Mouse (Mus musculus) hindbrain, embryonic 14.5 days (tissue): ENCODE measurements at regions not wholly inside any gene's neighbourhood (a gene's known extent, or its start where the extent isn't known, plus 50 kb on each side); places are given as distances from the start of the nearest gene placed in this dataset.
A peak's percentile ranks its signal among the peaks of the same experiment; 100 is the strongest.

Experiments used
- ATAC-seq: fragments of 200-750 bp; cut with Nextera tagmentation; 2 replicates; pipeline ENCODE4 v1.8.0; 2017; ENCODE audit warnings: moderate number of reproducible peaks, mild to moderate bottlenecking, moderate TSS enrichment, moderate library complexity; ENCODE audit not compliant: low FRiP score
- DNase-seq: peaks from one replicate; pipeline ENCODE4 v3.0.0-alpha.2; 2015; ENCODE audit warnings: low spot score
- H3K27ac ChIP-seq: fragments of 300-500 bp; sonication (generic); 2 replicates; pipeline ENCODE4 v1.5.1; 2014; ENCODE audit warnings: mild to moderate bottlenecking, moderate library complexity
- H3K27me3 ChIP-seq: fragments of 300-500 bp; sonication (generic); 2 replicates; pipeline ENCODE4 v1.6.1; 2014; ENCODE audit warnings: mild to moderate bottlenecking, low read length, mixed read lengths; ENCODE audit not compliant: control insufficient read depth, insufficient read depth
- H3K36me3 ChIP-seq: fragments of 300-500 bp; sonication (generic); replicated peaks from 2 replicates; pipeline ENCODE4 v1.6.1; 2014; ENCODE audit not compliant: control insufficient read depth, insufficient read depth
- H3K4me1 ChIP-seq: fragments of 300-500 bp; sonication (generic); replicated peaks from 2 replicates; pipeline ENCODE4 v1.6.1; 2014; ENCODE audit warnings: antibody characterized with exemption, low read length, mixed read lengths; ENCODE audit not compliant: control insufficient read depth, insufficient read depth
- H3K4me2 ChIP-seq: fragments of 300-500 bp; sonication (generic); replicated peaks from 2 replicates; pipeline ENCODE4 v1.6.1; 2014; ENCODE audit warnings: mild to moderate bottlenecking, moderate library complexity
- H3K4me3 ChIP-seq: fragments of 300-500 bp; sonication (generic); replicated peaks from 2 replicates; pipeline ENCODE4 v1.5.1; 2014; ENCODE audit warnings: mild to moderate bottlenecking, low read length
- H3K9ac ChIP-seq: fragments of 300-500 bp; sonication (generic); 2 replicates; pipeline ENCODE4 v1.6.1; 2014
- H3K9me3 ChIP-seq: fragments of 300-500 bp; sonication (generic); 2 replicates; pipeline ENCODE4 v1.6.1; 2016; ENCODE audit warnings: low read length; ENCODE audit not compliant: control insufficient read depth
- WGBS: fragments of 180-500 bp; shearing (Covaris S2); extraction: QIAGEN DNeasy Blood & Tissue Kit; methylation state at CpG from one replicate; pipeline ENCODE4 v1.1.7; 2014; 5-methylcytosine and 5-hydroxymethylcytosine counted together

- Histone ChIP-seq H3K27me3 (no peaks in the 10 kb centered on the region), H3K9me3 (no peaks in the 10 kb centered on the region), H3K9ac (no peak overlapping the region), H3K27ac (no peak overlapping the region), H3K4me2 (no peak overlapping the region), H3K36me3 (no peaks in the 10 kb centered on the region), H3K4me3 (no peak overlapping the region), H3K4me1 (no peaks in the 10 kb centered on the region)
- DNase-seq (no peak), ATAC-seq (no peak)
- WGBS, result 83% methylated on average over 2 of the region's 2 CpGs
These were observed 158.9 kb downstream of the Tph2 start for GRCm38 (mm10) chr10:115025950-115026349.

GRCm38 (mm10) chr10:115019443-115019842 is 165.4 kb downstream of the Tph2 start:
- DNase-seq (no peak), ATAC-seq (peak; percentile 60)
- Histone ChIP-seq H3K4me3 (no peak overlapping the region), H3K4me2 (no peak overlapping the region), H3K4me1 (no peaks in the 10 kb centered on the region), H3K36me3 (no peaks in the 10 kb centered on the region), H3K27me3 (no peaks in the 10 kb centered on the region), H3K27ac (no peak overlapping the region), H3K9ac (no peak overlapping the region), H3K9me3 (no peaks in the 10 kb centered on the region)
- WGBS, result 57% methylated on average over 9 of the region's 9 CpGs

- Histone ChIP-seq H3K4me3 (0 out of 2 replicates have a peak overlapping the region, but pooled peaks have one; percentile 9), H3K4me2 (peak overlapping the region; percentile 34), H3K9ac (0 out of 2 replicates have a peak overlapping the region, but pooled peaks have one; percentile 2), H3K4me1 (peaks cover 19% of the 10 kb centered on the region), H3K27ac (peak overlapping the region; percentile 16; the same call in 1 of the 2 replicates), H3K36me3 (no peaks in the 10 kb centered on the region), H3K27me3 (no peaks in the 10 kb centered on the region), H3K9me3 (no peaks in the 10 kb centered on the region)
- WGBS, result 17% methylated on average over 11 of the region's 11 CpGs
- ATAC-seq, result peak; percentile 55; the same call in 1 of the 2 replicates
- DNase-seq, result peak; percentile 36
These were observed 171.3 kb downstream of the Tph2 start for GRCm38 (mm10) chr10:115013491-115014001.

- no peaks in the 10 kb centered on the region for H3K36me3 ChIP-seq
- H3K27ac ChIP-seq, result 0 out of 2 replicates have a peak overlapping the region, but pooled peaks have one; percentile 16
- H3K9me3 ChIP-seq, result no peaks in the 10 kb centered on the region
- no peak overlapping the region for H3K4me3 ChIP-seq
- peaks cover 19% of the 10 kb centered on the region for H3K4me1 ChIP-seq
- H3K4me2 ChIP-seq, result peak overlapping the region; percentile 34
- H3K9ac ChIP-seq, result 0 out of 2 replicates have a peak overlapping the region, but pooled peaks have one; percentile 2
- WGBS, result 51% methylated on average over 6 of the region's 6 CpGs
- no peaks in the 10 kb centered on the region for H3K27me3 ChIP-seq
- peak; percentile 65; the same call in 1 of the 2 replicates for ATAC-seq
- peak; percentile 37 for DNase-seq
These were observed 171.9 kb downstream of the Tph2 start for GRCm38 (mm10) chr10:115012922-115013321.

- 50% methylated on average over 7 of the region's 7 CpGs for WGBS
- Histone ChIP-seq H3K36me3 (no peaks in the 10 kb centered on the region), H3K4me3 (no peak overlapping the region), H3K4me1 (peaks cover 19% of the 10 kb centered on the region), H3K9ac (no peak overlapping the region), H3K27me3 (no peaks in the 10 kb centered on the region), H3K27ac (0 out of 2 replicates have a peak overlapping the region, but pooled peaks have one; percentile 17), H3K4me2 (no peak overlapping the region), H3K9me3 (no peaks in the 10 kb centered on the region)
- no peak for ATAC-seq
- no peak for DNase-seq
These were observed 172.5 kb downstream of the Tph2 start for GRCm38 (mm10) chr10:115012316-115012715.

GRCm38 (mm10) chr10:115011911-115012310 is 172.9 kb downstream of the Tph2 start:
- WGBS, result 84% methylated on average over 3 of the region's 3 CpGs
- Histone ChIP-seq H3K4me3 (no peak overlapping the region), H3K27ac (no peak overlapping the region), H3K4me1 (peaks cover 19% of the 10 kb centered on the region), H3K4me2 (no peak overlapping the region), H3K9ac (no peak overlapping the region), H3K9me3 (no peaks in the 10 kb centered on the region), H3K36me3 (no peaks in the 10 kb centered on the region), H3K27me3 (no peaks in the 10 kb centered on the region)
- no peak for ATAC-seq
- no peak for DNase-seq

- DNase-seq (no peak), ATAC-seq (no peak)
- no peak overlapping the region for H3K27ac ChIP-seq
- H3K9me3 ChIP-seq, result no peaks in the 10 kb centered on the region
- H3K4me3 ChIP-seq, result no peak overlapping the region
- no peaks in the 10 kb centered on the region for H3K27me3 ChIP-seq
- 81% methylated on average over 3 of the region's 3 CpGs for WGBS
- H3K9ac ChIP-seq, result no peak overlapping the region
- no peak overlapping the region for H3K4me2 ChIP-seq
- no peaks in the 10 kb centered on the region for H3K36me3 ChIP-seq
- H3K4me1 ChIP-seq, result no peaks in the 10 kb centered on the region
These were observed 188.4 kb downstream of the Tph2 start for GRCm38 (mm10) chr10:114996400-114996799.

- Histone ChIP-seq H3K9ac (no peak overlapping the region), H3K4me1 (no peaks in the 10 kb centered on the region), H3K27me3 (no peaks in the 10 kb centered on the region), H3K4me2 (no peak overlapping the region), H3K36me3 (no peaks in the 10 kb centered on the region), H3K9me3 (no peaks in the 10 kb centered on the region), H3K27ac (no peak overlapping the region), H3K4me3 (no peak overlapping the region)
- 85% methylated on average over 3 of the region's 3 CpGs for whole genome bisulfite sequencing
- ATAC-seq (no peak), DNase-seq (no peak)
These were observed 189.5 kb downstream of the Tph2 start for GRCm38 (mm10) chr10:114995211-114995908.

GRCm38 (mm10) chr10:114988453-114989226 is 186.5 kb upstream of the Trhde start:
- H3K27ac ChIP-seq, result no peak overlapping the region
- no peaks in the 10 kb centered on the region for H3K4me1 ChIP-seq
- no peak for ATAC-seq
- H3K36me3 ChIP-seq, result no peaks in the 10 kb centered on the region
- H3K4me2 ChIP-seq, result no peak overlapping the region
- H3K9me3 ChIP-seq, result no peaks in the 10 kb centered on the region
- 93% methylated on average over 8 of the region's 8 CpGs for WGBS
- H3K4me3 ChIP-seq, result no peak overlapping the region
- no peak for DNase-seq
- H3K9ac ChIP-seq, result no peak overlapping the region
- no peaks in the 10 kb centered on the region for H3K27me3 ChIP-seq
